Mouse (Mus musculus): Measurements from ENCODE around the gene Slc35e2. TPM values are rescaled to one million over a fixed set of nuclear protein-coding genes. Genes with fewer than 3 reads are reported as not detected.

Gene Slc35e2
- polyA plus RNA-seq, 1 experiment from 2014 or later, result 16.4 TPM

- no peak for ATAC-seq (ENCODE audit: insufficient number of reproducible peaks, low FRiP score, low TSS enrichment, low read depth)
Observed at GRCm38 (mm10) chr4:155649355-155649754, 48.1 kb downstream of the Slc35e2 start.

GRCm38 (mm10) chr4:155651553-155652269 is 50.5 kb downstream of the Slc35e2 start:
- H3K4me2 ChIP-seq (ENCODE audit: low read depth, severe bottlenecking), result peak overlapping the region; percentile 77; the same call in 1 of the 2 replicates
- no peak overlapping the region for H3K9ac ChIP-seq (ENCODE audit: low read length)
- peaks cover 41% of the 10 kb centered on the region for H3K27me3 ChIP-seq (ENCODE audit: control insufficient read depth, insufficient read depth, low read length)
- ATAC-seq (ENCODE audit: insufficient number of reproducible peaks, low FRiP score, low TSS enrichment, low read depth) (no peak), DNase-seq (ENCODE audit: low spot score) (no peak)
- no peak overlapping the region; the same call in 1 of the 2 replicates for H3K4me3 ChIP-seq (ENCODE audit: low read depth, low read length)
- peaks cover 30% of the 10 kb centered on the region for H3K4me1 ChIP-seq (ENCODE audit: control insufficient read depth, insufficient read depth, low read length)
- no peak overlapping the region for H3K27ac ChIP-seq (replicated peaks; ENCODE audit: low read depth, low read length)
- no peaks in the 10 kb centered on the region for H3K9me3 ChIP-seq (ENCODE audit: control insufficient read depth, low read length)
- WGBS, result 67% methylated on average over 15 of the region's 15 CpGs
- H3K36me3 ChIP-seq (ENCODE audit: control insufficient read depth, insufficient read depth, low read length), result peaks cover 29% of the 10 kb centered on the region

More at GRCm38 (mm10) chr4:155649355-155649754, 48.1 kb downstream of the Slc35e2 start:
- no peaks in the 10 kb centered on the region for H3K9me3 ChIP-seq (ENCODE audit: control insufficient read depth, low read length)
- no peak for DNase-seq (ENCODE audit: low spot score)
- 94% methylated on average over 11 of the region's 11 CpGs for WGBS
- no peak overlapping the region for H3K4me2 ChIP-seq (ENCODE audit: low read depth, severe bottlenecking)
- H3K27me3 ChIP-seq (ENCODE audit: control insufficient read depth, insufficient read depth, low read length), result peaks cover 26% of the 10 kb centered on the region
- no peak overlapping the region for H3K27ac ChIP-seq (replicated peaks; ENCODE audit: low read depth, low read length)
- peaks cover 29% of the 10 kb centered on the region for H3K36me3 ChIP-seq (ENCODE audit: control insufficient read depth, insufficient read depth, low read length)
- H3K4me3 ChIP-seq (ENCODE audit: low read depth, low read length), result no peak overlapping the region
- H3K9ac ChIP-seq (ENCODE audit: low read length), result no peak overlapping the region
- peaks cover 21% of the 10 kb centered on the region for H3K4me1 ChIP-seq (ENCODE audit: control insufficient read depth, insufficient read depth, low read length)

DNA sequence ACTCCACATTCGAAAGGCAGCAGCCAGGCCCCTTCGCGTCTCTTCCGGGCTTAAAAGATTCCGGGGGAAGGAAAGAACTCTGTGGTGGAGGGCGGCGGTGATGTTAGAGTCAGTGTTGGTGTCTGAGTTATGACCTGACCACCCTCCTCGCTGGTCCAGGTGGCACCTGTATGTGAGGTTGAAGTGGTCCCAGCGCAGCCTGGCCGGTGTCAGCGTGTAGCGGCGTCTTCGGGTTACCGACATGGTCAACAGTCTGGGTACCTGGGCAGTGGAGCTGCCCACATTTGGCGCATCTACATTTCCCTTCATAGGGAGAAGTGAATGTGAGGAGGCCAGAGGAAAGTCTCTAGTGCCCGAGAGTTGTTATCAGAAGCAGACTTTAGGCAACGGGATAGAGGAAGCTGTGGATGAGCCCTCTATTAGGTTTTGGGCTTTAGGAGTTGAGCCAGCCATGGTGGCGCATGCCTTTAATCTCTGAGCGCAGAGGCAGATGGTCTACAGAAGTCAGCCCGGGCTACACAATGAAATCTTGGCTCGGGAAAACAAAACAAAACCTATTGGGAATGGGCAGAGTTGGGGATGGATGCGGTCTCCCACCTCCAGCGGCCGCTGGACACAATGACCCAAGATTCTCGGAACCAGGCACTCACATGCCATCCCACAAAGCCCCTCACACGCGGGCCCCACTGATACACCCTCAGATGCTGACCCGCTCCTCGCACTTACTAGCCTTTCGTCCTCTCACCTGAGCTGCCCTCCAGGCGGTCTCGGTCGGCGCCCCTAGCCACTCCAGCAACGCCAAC is 51.3 kb downstream of the Slc35e2 start:
- 17% methylated on average over 36 of the region's 36 CpGs for WGBS
- DNase-seq (ENCODE audit: low spot score), result peak; percentile 34
- H3K27ac ChIP-seq (replicated peaks; ENCODE audit: low read depth, low read length), result no peak overlapping the region

GRCm38 (mm10) chr4:155653086-155653450 is 51.9 kb downstream of the Slc35e2 start, which contains the start of gene Mmp23:
TSS of gene Mmp23 (minus strand) at chr4:155653384.
- no peak within 1 kb of the TSS for H3K27ac ChIP-seq (replicated peaks; ENCODE audit: low read depth, low read length)
- H3K4me3 ChIP-seq (ENCODE audit: low read depth, low read length), result peak within 1 kb of the TSS; percentile 38
- no peaks in the 10 kb centered on the region for H3K9me3 ChIP-seq (ENCODE audit: control insufficient read depth, low read length)
- under 1% methylated on average over 33 of the region's 33 CpGs for WGBS
- peak within 1 kb of the TSS; percentile 77 for H3K4me2 ChIP-seq (ENCODE audit: low read depth, severe bottlenecking)
- peaks cover 41% of the 10 kb centered on the region for H3K27me3 ChIP-seq (ENCODE audit: control insufficient read depth, insufficient read depth, low read length)
- peak; percentile 50 for ATAC-seq (ENCODE audit: insufficient number of reproducible peaks, low FRiP score, low TSS enrichment, low read depth)
- H3K36me3 ChIP-seq (ENCODE audit: control insufficient read depth, insufficient read depth, low read length), result peaks cover 22% of the 10 kb centered on the region
- DNase-seq (ENCODE audit: low spot score), result peak; percentile 83
- H3K4me1 ChIP-seq (ENCODE audit: control insufficient read depth, insufficient read depth, low read length), result peaks cover 30% of the 10 kb centered on the region
- H3K9ac ChIP-seq (ENCODE audit: low read length), result peak within 1 kb of the TSS; percentile 73

More for the DNA sequence above, 51.3 kb downstream of the Slc35e2 start:
- peak overlapping the region; percentile 77 for H3K4me2 ChIP-seq (ENCODE audit: low read depth, severe bottlenecking)
- H3K4me1 ChIP-seq (ENCODE audit: control insufficient read depth, insufficient read depth, low read length), result peaks cover 30% of the 10 kb centered on the region
- no peaks in the 10 kb centered on the region for H3K9me3 ChIP-seq (ENCODE audit: control insufficient read depth, low read length)
- peak overlapping the region; percentile 73 for H3K9ac ChIP-seq (ENCODE audit: low read length)
- no peak for ATAC-seq (ENCODE audit: insufficient number of reproducible peaks, low FRiP score, low TSS enrichment, low read depth)
- peaks cover 41% of the 10 kb centered on the region for H3K27me3 ChIP-seq (ENCODE audit: control insufficient read depth, insufficient read depth, low read length)
- H3K4me3 ChIP-seq (ENCODE audit: low read depth, low read length), result peak overlapping the region; percentile 38
- peaks cover 27% of the 10 kb centered on the region for H3K36me3 ChIP-seq (ENCODE audit: control insufficient read depth, insufficient read depth, low read length)

GRCm38 (mm10) chr4:155653451-155654182 is 52.4 kb downstream of the Slc35e2 start:
- DNase-seq (ENCODE audit: low spot score) (peak; percentile 63), ATAC-seq (ENCODE audit: insufficient number of reproducible peaks, low FRiP score, low TSS enrichment, low read depth) (peak; percentile 27)
- H3K27me3 ChIP-seq (ENCODE audit: control insufficient read depth, insufficient read depth, low read length), result peaks cover 41% of the 10 kb centered on the region
- no peaks in the 10 kb centered on the region for H3K9me3 ChIP-seq (ENCODE audit: control insufficient read depth, low read length)
- H3K4me1 ChIP-seq (ENCODE audit: control insufficient read depth, insufficient read depth, low read length), result peaks cover 30% of the 10 kb centered on the region
- H3K4me2 ChIP-seq (ENCODE audit: low read depth, severe bottlenecking), result peak overlapping the region; percentile 77
- H3K36me3 ChIP-seq (ENCODE audit: control insufficient read depth, insufficient read depth, low read length), result peaks cover 17% of the 10 kb centered on the region
- peak overlapping the region; percentile 73; the same call in 1 of the 2 replicates for H3K9ac ChIP-seq (ENCODE audit: low read length)
- 3% methylated on average over 31 of the region's 31 CpGs for WGBS
- H3K4me3 ChIP-seq (ENCODE audit: low read depth, low read length), result peak overlapping the region; percentile 38
- no peak overlapping the region for H3K27ac ChIP-seq (replicated peaks; ENCODE audit: low read depth, low read length)

GRCm38 (mm10) chr4:155654183-155654455 is 52.9 kb downstream of the Slc35e2 start:
- Histone ChIP-seq H3K4me3 (ENCODE audit: low read depth, low read length) (peak overlapping the region; percentile 38), H3K36me3 (ENCODE audit: control insufficient read depth, insufficient read depth, low read length) (peaks cover 13% of the 10 kb centered on the region), H3K27me3 (ENCODE audit: control insufficient read depth, insufficient read depth, low read length) (peaks cover 41% of the 10 kb centered on the region), H3K9ac (ENCODE audit: low read length) (peak overlapping the region; percentile 23; the same call in 1 of the 2 replicates), H3K27ac (replicated peaks; ENCODE audit: low read depth, low read length) (no peak overlapping the region), H3K9me3 (ENCODE audit: control insufficient read depth, low read length) (no peaks in the 10 kb centered on the region), H3K4me1 (ENCODE audit: control insufficient read depth, insufficient read depth, low read length) (peaks cover 30% of the 10 kb centered on the region), H3K4me2 (ENCODE audit: low read depth, severe bottlenecking) (peak overlapping the region; percentile 77)
- ATAC-seq (ENCODE audit: insufficient number of reproducible peaks, low FRiP score, low TSS enrichment, low read depth), result no peak
- DNase-seq (ENCODE audit: low spot score), result no peak
- WGBS, result 2% methylated on average over 6 of the region's 6 CpGs

GRCm38 (mm10) chr4:155654456-155655298 is 53.5 kb downstream of the Slc35e2 start:
- ATAC-seq (ENCODE audit: insufficient number of reproducible peaks, low FRiP score, low TSS enrichment, low read depth), result peak; percentile 60; the same call in 1 of the 2 replicates
- H3K27ac ChIP-seq (replicated peaks; ENCODE audit: low read depth, low read length), result no peak overlapping the region
- H3K36me3 ChIP-seq (ENCODE audit: control insufficient read depth, insufficient read depth, low read length), result peaks cover 13% of the 10 kb centered on the region

More at GRCm38 (mm10) chr4:155654456-155655298, 53.5 kb downstream of the Slc35e2 start:
- 2% methylated on average over 50 of the region's 52 CpGs for WGBS
- Histone ChIP-seq H3K9ac (ENCODE audit: low read length) (peak overlapping the region; percentile 49), H3K9me3 (ENCODE audit: control insufficient read depth, low read length) (no peaks in the 10 kb centered on the region), H3K4me2 (ENCODE audit: low read depth, severe bottlenecking) (peak overlapping the region; percentile 77), H3K4me1 (ENCODE audit: control insufficient read depth, insufficient read depth, low read length) (peaks cover 30% of the 10 kb centered on the region), H3K4me3 (ENCODE audit: low read depth, low read length) (peak overlapping the region; percentile 38), H3K27me3 (ENCODE audit: control insufficient read depth, insufficient read depth, low read length) (peaks cover 41% of the 10 kb centered on the region)
- peak; percentile 72 for DNase-seq (ENCODE audit: low spot score)
